Mouse (Mus musculus) fat pad, adult 2 months (tissue): ENCODE measurements around the gene Acan.
A peak's percentile ranks its signal among the peaks of the same experiment; 100 is the strongest.

ENCODE experiments used
- DNase-seq: peaks from one replicate; pipeline ENCODE4 v3.0.0-alpha.2; 2011; ENCODE audit warnings: low read depth, low spot score; ENCODE audit errors: extremely low read depth

Gene Acan

DNA sequence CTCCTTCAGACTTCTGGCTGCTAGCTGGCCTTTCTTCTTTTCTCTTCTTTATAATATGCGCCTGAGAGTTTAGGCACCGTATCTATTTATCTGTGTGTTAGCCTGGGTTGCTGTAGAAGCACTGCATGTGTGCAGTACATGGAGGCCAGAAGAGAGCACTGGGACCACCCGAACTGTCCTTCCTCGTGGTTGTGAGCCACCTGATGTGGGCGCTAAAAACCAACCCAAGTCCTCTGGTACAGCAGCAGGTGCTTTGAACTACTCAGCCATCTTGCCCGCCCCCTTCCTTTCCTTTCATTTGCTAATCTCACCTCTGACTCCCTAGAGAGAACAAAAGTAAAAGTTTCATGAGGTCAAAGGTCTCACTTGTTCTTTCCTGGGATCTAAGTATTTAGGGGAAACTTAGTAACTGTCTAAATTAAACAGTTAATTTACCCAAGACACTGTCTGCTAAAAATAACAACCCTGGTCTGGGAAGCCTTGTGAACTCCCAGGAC is 86.1 kb downstream of the Acan start:
- no peak for DNase-seq

DNA sequence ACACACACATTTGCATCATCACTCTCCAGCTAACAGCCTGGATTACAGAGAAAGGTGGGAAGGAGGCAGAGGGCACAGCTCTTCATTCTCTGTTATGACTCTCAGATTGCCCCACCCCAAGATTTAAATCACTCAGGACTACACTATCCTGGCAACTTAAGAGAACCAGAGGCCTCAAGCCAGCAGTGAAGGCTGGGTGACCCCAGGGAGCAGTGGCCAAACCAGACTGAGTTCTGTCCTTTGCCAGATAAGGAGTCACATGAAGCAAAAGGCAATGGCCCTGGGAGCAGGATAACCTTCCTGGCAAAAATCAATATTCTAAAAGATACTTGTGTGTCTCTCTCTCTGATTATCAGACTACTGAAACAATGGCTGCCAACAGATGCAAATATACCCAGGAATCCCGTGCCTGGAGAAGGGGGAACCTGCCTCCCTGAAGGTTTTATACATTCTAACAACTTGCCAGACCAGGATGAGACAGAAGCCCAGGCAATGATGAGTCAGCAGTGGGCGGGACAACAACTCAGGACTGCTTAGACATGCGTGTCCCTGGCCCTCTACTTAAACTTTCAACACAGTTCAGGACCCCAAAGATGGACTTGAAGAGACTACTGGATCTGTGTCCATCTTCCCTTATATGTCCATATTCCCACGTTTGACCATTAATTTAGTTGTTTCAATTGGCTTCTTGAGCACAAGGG is 86.8 kb downstream of the Acan start:
- DNase-seq, result no peak

DNA sequence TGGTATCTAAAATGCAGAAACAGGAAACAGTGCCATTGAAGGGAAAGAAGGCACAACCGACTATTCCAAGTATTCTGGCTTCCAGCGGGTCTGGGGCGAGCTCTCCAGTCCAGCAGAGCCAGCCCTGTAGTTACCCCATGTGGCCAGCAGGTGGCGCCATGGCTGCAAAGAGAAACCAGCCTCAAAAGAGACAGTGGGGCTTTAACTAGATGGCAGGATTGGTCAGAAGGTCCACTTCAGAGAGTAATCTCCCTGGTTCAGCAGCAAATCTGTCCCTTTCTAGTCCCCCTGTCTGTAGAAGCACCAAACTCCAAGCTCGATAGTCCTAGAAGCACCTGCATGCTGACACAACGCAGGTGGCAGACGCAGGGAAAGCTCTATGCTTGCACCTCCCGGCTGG is 87.6 kb downstream of the Acan start:
- DNase-seq, result no peak

DNA sequence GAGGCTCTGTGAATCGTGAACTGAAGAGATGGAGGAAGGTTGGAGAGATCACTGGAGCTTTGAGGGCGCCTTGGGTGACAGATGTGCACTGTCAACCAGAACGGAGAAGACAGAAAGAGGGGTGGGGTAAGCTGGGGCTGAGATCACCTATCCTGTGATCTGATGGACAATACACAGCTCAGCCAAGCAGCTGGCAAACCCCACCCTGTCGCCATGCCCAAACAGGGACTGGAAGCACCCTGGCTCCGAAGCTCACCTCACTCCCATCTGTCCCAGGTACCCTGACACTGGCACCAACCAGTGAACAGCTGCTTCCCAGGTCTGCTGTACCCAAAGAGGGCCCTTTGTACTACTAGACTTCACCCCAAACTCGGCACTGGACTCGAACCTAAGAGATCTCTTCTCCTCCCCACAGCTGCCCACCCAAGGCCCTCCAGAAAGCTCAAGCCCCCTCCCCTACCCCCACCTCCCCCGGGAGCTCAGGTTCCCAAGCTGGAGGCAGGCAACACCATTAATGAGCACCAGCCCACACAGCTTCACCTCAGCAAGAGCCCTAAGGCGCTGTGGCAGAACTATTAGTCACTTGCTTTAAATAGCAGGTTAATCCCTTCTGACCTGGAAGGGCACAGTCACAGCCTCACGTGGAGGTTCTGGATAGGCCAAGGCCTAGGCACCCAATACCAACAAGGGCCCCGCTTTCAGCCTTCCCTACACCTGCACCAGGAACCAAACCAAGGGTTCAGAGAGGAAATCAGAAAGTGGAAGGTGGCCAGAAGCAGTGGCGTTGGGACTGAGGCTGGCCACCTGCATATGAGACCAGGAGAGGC is 93.9 kb downstream of the Acan start:
- DNase-seq, result peak; percentile 56

DNA sequence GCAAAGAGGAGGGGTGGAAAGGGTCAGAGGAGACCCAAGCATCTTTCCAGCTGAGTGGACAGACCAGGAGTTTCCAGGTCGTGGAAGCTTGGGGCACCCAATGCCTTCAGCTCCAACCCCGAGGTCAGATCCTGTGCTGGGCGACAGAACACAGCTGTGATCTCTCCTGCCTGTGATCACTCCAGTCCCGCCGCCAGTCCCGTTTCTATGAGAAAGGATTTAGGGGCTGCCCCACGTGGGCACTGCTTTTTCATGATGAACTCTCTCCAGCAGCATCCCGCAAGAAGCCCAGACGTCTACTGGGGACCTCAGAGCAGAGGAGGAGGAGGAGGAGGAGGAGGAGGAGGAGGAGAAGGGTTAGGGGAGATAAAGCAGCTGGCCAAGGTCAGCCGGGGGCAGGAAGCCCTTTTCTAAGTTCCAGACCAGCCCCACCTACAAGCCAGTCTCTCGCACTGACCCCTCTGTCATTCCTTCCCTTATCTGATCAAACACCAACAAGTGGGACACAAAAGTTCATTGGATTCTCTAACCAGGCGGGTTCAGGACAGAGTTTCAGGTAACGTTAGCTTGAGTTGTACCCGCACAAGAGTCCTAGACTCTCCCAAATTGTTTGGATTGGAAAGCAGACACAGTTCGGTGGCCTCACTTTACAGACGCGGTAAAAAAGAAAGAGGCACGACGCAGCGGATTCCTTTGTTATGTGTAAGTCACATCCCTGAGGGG is 94.8 kb downstream of the Acan start:
- DNase-seq, result no peak

DNA sequence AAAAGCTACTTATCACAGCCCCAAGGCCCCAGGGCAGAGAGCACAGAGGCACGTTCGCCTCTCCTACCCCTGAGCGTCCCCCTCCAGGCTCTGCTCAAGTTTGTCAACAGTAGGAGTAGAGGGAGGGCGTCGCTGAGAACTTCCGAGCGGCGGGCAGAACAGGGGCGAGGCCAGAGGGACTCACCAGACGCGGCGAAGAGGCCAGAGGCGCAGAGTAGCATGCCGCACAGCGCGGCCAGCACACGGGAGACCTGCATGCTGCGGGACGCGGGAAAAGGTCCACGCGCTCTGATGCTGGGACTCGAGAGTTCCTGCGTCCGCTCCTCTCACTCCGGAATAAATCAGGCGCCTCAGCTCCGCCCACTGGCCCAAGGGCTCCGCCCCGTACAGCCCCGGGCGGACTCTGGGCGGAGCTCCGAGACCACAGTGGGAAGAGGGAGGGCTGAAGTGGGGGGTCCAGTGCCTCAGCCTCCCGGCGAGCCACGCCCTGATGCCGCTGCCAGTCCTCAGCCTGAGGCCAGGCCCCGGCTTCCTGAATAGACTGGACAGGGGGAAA is 95.5 kb downstream of the Acan start, which contains the start of gene Mfge8:
Mfge8 (minus strand) TSS at position 350 of the 556 bp plus-strand sequence.
- DNase-seq, result no peak

DNA sequence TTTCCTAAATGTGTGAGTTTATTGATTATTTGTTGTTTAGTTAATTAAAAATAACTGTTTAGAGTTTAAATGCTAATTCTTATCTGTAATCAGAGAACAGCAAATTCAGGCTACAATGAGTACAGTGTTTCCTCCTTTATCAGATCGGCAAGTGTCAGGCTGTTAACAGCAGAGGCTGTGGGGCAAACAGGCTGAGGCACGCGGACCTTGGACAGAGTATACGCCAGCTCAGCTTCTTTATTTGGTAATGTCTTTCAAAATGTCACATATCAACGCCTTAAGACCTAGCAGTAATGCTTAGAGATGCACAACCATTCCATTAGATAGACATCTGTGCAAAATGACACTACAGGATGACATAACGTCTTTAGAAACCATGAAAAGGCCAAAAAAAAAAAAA is 96.2 kb downstream of the Acan start:
- DNase-seq, result peak; percentile 78

DNA sequence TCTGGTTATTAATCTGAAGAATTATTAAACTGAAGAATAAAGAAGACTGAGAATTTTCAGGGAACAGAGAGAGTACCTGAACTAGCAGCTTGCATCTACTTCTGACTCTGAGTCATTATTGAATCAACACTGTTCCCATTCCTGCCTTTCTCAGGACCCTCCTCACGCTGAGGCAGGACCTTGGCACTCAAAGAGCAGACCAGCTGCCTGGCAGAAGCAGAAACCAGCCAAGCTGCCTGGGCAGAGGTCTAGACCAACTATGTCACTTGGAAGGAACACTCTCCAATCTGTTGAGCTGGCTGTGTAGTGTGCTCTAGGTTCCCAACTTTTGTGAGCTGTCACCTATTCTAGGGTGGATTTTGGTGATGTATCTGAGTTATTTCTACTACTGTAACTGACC is 106.1 kb downstream of the Acan start:
- DNase-seq, result no peak
